Mouse (Mus musculus) midbrain, postnatal 0 days (tissue): ENCODE data around the gene Mybpc2. TPM values are rescaled to one million over a fixed set of nuclear protein-coding genes. Genes with fewer than 3 reads are reported as not detected.
A peak's percentile ranks its signal among the peaks of the same experiment; 100 is the strongest.

Source experiments
- ATAC-seq: fragments of 200-750 bp; cut with Nextera tagmentation; 2 replicates; pipeline ENCODE4 v1.8.0; 2017; ENCODE audit warnings: moderate number of reproducible peaks, mild to moderate bottlenecking, moderate TSS enrichment, moderate library complexity; ENCODE audit not compliant: low FRiP score
- DNase-seq: peaks from one replicate; pipeline ENCODE4 v3.0.0-alpha.2; 2015; ENCODE audit warnings: low spot score
- H3K27ac ChIP-seq: fragments of 300-500 bp; sonication (generic); 2 replicates; pipeline ENCODE4 v1.5.1; 2014; ENCODE audit warnings: low read depth, mild to moderate bottlenecking, low read length, mixed read lengths
- H3K27me3 ChIP-seq: fragments of 300-500 bp; sonication (generic); 2 replicates; pipeline ENCODE4 v1.6.1; 2014; ENCODE audit warnings: low read length, control low read depth, mixed read lengths; ENCODE audit not compliant: insufficient read depth
- H3K36me3 ChIP-seq: fragments of 300-500 bp; sonication (generic); 2 replicates; pipeline ENCODE4 v1.6.1; 2014; ENCODE audit warnings: low read length, control low read depth, mixed read lengths; ENCODE audit not compliant: insufficient read depth
- H3K4me1 ChIP-seq: fragments of 300-500 bp; sonication (generic); 2 replicates; pipeline ENCODE4 v1.6.1; 2014; ENCODE audit warnings: mild to moderate bottlenecking, control low read depth, antibody characterized with exemption, low read length, mixed read lengths; ENCODE audit not compliant: insufficient read depth
- H3K4me2 ChIP-seq: fragments of 300-500 bp; sonication (generic); 2 replicates; pipeline ENCODE4 v1.6.1; 2014; ENCODE audit warnings: low read depth, mild to moderate bottlenecking, low read length, mixed read lengths; ENCODE audit not compliant: poor library complexity, severe bottlenecking
- H3K4me3 ChIP-seq: fragments of 300-500 bp; sonication (generic); 2 replicates; pipeline ENCODE4 v1.5.1; 2014; ENCODE audit warnings: low read depth, mild to moderate bottlenecking, low read length, moderate library complexity
- H3K9ac ChIP-seq: fragments of 300-500 bp; sonication (generic); replicated peaks from 2 replicates; pipeline ENCODE4 v1.6.1; 2014; ENCODE audit warnings: mild to moderate bottlenecking, low read length, moderate library complexity, mixed read lengths; ENCODE audit not compliant: poor library complexity, severe bottlenecking
- H3K9me3 ChIP-seq: fragments of 300-500 bp; sonication (generic); 2 replicates; pipeline ENCODE4 v1.6.1; 2016; ENCODE audit warnings: low read length, control low read depth
- CTCF ChIP-seq: IDR thresholded peaks from 2 replicates; pipeline ENCODE4 v1.5.1; 2016; ENCODE audit warnings: antibody characterized with exemption, mild to moderate bottlenecking
- WGBS: fragments of 180-500 bp; shearing (Covaris S2); extraction: QIAGEN DNeasy Blood & Tissue Kit; methylation state at CpG from one replicate; pipeline ENCODE4 v1.1.7; 2014; 5-methylcytosine and 5-hydroxymethylcytosine counted together
- polyA plus RNA-seq: library from polyadenylated mRNA; unstranded; fragments of >200 nt; fragmentation: Nextera tagmentation; extraction: Ambion mirVana; gene quantifications from 2 replicates; pipeline ENCODE4 v1.2.1, GENCODE M21; 2015
- total RNA-seq: library from RNA; depleted of rRNA; stranded (reverse); fragments of >200 nt; gene quantifications from 2 replicates; pipeline ENCODE4 v1.2.3, GENCODE M21; 2014

Mybpc2 gene
- total and polyA plus RNA-seq, 2 experiments from 2014 or later, result 0.27 to 0.28 TPM

DNA sequence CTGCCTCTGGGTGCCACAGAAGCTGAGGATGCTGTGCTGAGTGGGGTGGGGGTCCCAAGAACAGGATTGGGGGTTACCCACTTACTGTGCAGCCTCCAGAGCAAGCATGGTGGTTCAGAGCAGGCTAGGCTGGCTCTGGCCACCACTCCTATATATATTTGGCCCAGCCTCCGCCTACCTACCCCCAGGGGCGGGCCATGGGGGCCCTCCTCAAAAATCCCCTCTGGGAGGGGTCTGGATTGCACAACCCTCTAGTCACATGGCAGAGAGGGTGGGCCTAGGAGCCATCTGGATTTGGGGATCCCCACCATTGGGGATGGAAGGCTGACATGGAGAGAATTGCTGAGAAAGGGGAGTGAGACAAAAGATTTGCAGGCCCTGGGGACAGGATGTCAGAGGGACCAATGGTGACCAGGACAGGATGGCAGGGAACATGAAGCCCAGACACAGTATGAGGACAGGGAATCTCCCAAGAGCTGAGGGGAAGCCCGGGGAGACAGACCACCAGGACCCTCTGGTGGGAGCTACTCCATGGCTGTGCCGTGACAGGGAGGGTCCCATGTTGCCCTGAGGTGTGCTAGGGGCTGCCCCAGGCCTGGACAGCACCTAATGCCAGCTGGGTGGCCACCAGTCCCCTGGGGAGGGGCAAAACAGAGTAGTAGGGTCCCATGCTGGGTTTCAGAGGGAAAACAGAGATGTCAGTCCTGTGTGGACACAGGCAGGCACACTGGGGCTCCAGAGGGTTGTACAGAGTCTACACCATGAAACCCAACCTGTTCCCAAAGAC lies 7.7 kb upstream of the Mybpc2 start, which contains the start of gene Spib:
TSS of gene Spib (minus strand) at position 126 of the 787 bp plus-strand sequence.
- Histone ChIP-seq H3K9ac (no peak within 1 kb of the TSS), H3K4me2 (no peak within 1 kb of the TSS), H3K36me3 (no peaks in the 10 kb centered on the region; the same call in 1 of the 2 replicates), H3K4me3 (no peak within 1 kb of the TSS), H3K27ac (no peak within 1 kb of the TSS), H3K27me3 (no peaks in the 10 kb centered on the region), H3K4me1 (no peaks in the 10 kb centered on the region), H3K9me3 (no peaks in the 10 kb centered on the region)
- TF ChIP-seq CTCF, result no peak
- ATAC-seq (no peak), DNase-seq (no peak)
- WGBS, result 83% methylated on average over 4 of the region's 4 CpGs

GRCm38 (mm10) chr7:44531207-44531606 lies 6.8 kb upstream of the Mybpc2 start:
- DNase-seq, result no peak
- H3K27ac ChIP-seq, result no peak overlapping the region

GRCm38 (mm10) chr7:44530507-44530906 lies 6.1 kb upstream of the Mybpc2 start:
- no peak overlapping the region for H3K9ac ChIP-seq
- H3K27ac ChIP-seq, result no peak overlapping the region
- no peak for TF ChIP-seq CTCF
- ATAC-seq (no peak), DNase-seq (no peak)
- 76% methylated on average over 3 of the region's 3 CpGs for WGBS
- no peaks in the 10 kb centered on the region; the same call in 1 of the 2 replicates for H3K36me3 ChIP-seq
- no peaks in the 10 kb centered on the region for H3K27me3 ChIP-seq
- no peak overlapping the region for H3K4me3 ChIP-seq
- no peak overlapping the region for H3K4me2 ChIP-seq
- no peaks in the 10 kb centered on the region for H3K4me1 ChIP-seq
- H3K9me3 ChIP-seq, result no peaks in the 10 kb centered on the region

More at GRCm38 (mm10) chr7:44531207-44531606, 6.8 kb upstream of the Mybpc2 start:
- no peak overlapping the region for H3K9ac ChIP-seq
- WGBS, result 50% methylated on average over 5 of the region's 5 CpGs
- no peak for ATAC-seq
- no peaks in the 10 kb centered on the region for H3K9me3 ChIP-seq
- H3K4me3 ChIP-seq, result no peak overlapping the region
- no peak for TF ChIP-seq CTCF
- no peaks in the 10 kb centered on the region; the same call in 1 of the 2 replicates for H3K36me3 ChIP-seq
- no peaks in the 10 kb centered on the region for H3K27me3 ChIP-seq
- no peaks in the 10 kb centered on the region for H3K4me1 ChIP-seq
- no peak overlapping the region for H3K4me2 ChIP-seq

GRCm38 (mm10) chr7:44529518-44529917 lies 5.1 kb upstream of the Mybpc2 start:
- no peak for DNase-seq
- ATAC-seq, result no peak
- 74% methylated on average over 5 of the region's 5 CpGs for WGBS

GRCm38 (mm10) chr7:44527483-44528398 lies 3.3 kb upstream of the Mybpc2 start:
- H3K4me3 ChIP-seq, result peak overlapping the region; percentile 34
- no peaks in the 10 kb centered on the region for H3K9me3 ChIP-seq
- WGBS, result 7% methylated on average over 38 of the region's 40 CpGs
- H3K36me3 ChIP-seq, result no peaks in the 10 kb centered on the region
- no peaks in the 10 kb centered on the region for H3K4me1 ChIP-seq
- H3K27ac ChIP-seq, result no peak overlapping the region
- H3K9ac ChIP-seq, result peak overlapping the region; percentile 58
- peak overlapping the region; percentile 68 for H3K4me2 ChIP-seq
- DNase-seq (peak; percentile 74), ATAC-seq (peak; percentile 32; the same call in 1 of the 2 replicates)
- TF ChIP-seq CTCF, result peak; percentile 86
- H3K27me3 ChIP-seq, result 0 out of 2 replicates have a peak, but pooled peaks cover 4% of the 10 kb centered on the region

More at GRCm38 (mm10) chr7:44529518-44529917, 5.1 kb upstream of the Mybpc2 start:
- H3K27ac ChIP-seq, result no peak overlapping the region
- no peak overlapping the region for H3K9ac ChIP-seq
- no peaks in the 10 kb centered on the region; the same call in 1 of the 2 replicates for H3K36me3 ChIP-seq
- H3K4me1 ChIP-seq, result no peaks in the 10 kb centered on the region
- H3K4me2 ChIP-seq, result no peak overlapping the region
- no peak for TF ChIP-seq CTCF
- H3K4me3 ChIP-seq, result no peak overlapping the region
- H3K27me3 ChIP-seq, result 0 out of 2 replicates have a peak, but pooled peaks cover 3% of the 10 kb centered on the region
- no peaks in the 10 kb centered on the region for H3K9me3 ChIP-seq
